Mouse (Mus musculus) right cerebral cortex, postnatal 25 days (tissue): ENCODE measurements around the gene Lrrc72.

ENCODE experiments used
- DNase-seq: peaks from one replicate; pipeline ENCODE4 v3.0.0; 2022

Gene Lrrc72

GRCm38 (mm10) chr12:36187081-36187480 lies 66.1 kb downstream of the Lrrc72 start:
- no peak for DNase-seq

GRCm38 (mm10) chr12:36182570-36182969 lies 70.6 kb downstream of the Lrrc72 start:
- DNase-seq: no peak

GRCm38 (mm10) chr12:36177227-36177626 lies 76.0 kb downstream of the Lrrc72 start:
- DNase-seq: no peak

GRCm38 (mm10) chr12:36165299-36165698 lies 87.9 kb downstream of the Lrrc72 start:
- no peak for DNase-seq

GRCm38 (mm10) chr12:36164126-36164791 lies 88.9 kb downstream of the Lrrc72 start:
- DNase-seq: no peak
